Mouse (Mus musculus) testis, postnatal 14 days (tissue): Measurements from ENCODE around the gene Prl8a2.

ENCODE experiments used
- DNase-seq: peaks from one replicate; pipeline ENCODE4 v3.0.0; 2021; ENCODE audit warnings: low spot score

Gene Prl8a2

GRCm38 (mm10) chr13:27345373-27345772 lies at the start of gene Prl8a2:
Gene Prl8a2, plus strand, starts transcription at chr13:27345673.
- no peak for DNase-seq

GRCm38 (mm10) chr13:27312334-27313225 lies 32.9 kb upstream of the Prl8a2 start, which contains the start of gene Prl6a1:
Gene Prl6a1, plus strand, starts transcription at chr13:27312627.
- no peak for DNase-seq

GRCm38 (mm10) chr13:27334989-27335388 lies 10.5 kb upstream of the Prl8a2 start:
- DNase-seq = no peak

- DNase-seq = no peak
Measured at GRCm38 (mm10) chr13:27342733-27343275, 2.7 kb upstream of the Prl8a2 start.

GRCm38 (mm10) chr13:27390746-27391145 lies 45.3 kb downstream of the Prl8a2 start, which contains the start of gene Prl2b1:
Gene Prl2b1, minus strand, starts transcription at chr13:27390846.
- no peak for DNase-seq

GRCm38 (mm10) chr13:27399061-27399724 lies 53.7 kb downstream of the Prl8a2 start:
- DNase-seq = no peak
